Mouse (Mus musculus) testis, postnatal 14 days (tissue): ENCODE data around the gene Wscd2.

ENCODE experiments used
- DNase-seq: peaks from one replicate; pipeline ENCODE4 v3.0.0; 2021; ENCODE audit warnings: low spot score

The Wscd2 gene

DNA sequence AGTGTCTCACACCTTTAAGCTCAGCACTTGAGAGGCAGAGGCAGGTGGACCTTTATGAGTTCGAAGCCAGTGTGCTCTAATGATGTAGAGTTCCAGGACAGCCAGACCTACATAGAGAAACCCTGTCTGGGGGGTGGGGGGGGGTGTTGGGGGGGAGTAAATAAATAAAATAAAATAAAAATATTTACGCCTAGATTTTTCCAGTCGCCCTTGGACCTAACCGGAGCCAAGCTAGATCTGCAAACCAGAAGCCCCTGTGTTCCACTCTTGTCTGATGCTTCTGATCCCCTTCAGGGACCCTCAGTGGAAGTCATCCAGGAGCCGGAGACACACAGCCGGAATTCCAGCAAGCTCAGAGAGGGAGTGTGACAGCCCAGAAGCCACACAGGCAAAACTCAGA is at the start of gene Wscd2:
Wscd2 (plus strand) TSS at position 301 of the 400 bp plus-strand sequence.
- no peak for DNase-seq

DNA sequence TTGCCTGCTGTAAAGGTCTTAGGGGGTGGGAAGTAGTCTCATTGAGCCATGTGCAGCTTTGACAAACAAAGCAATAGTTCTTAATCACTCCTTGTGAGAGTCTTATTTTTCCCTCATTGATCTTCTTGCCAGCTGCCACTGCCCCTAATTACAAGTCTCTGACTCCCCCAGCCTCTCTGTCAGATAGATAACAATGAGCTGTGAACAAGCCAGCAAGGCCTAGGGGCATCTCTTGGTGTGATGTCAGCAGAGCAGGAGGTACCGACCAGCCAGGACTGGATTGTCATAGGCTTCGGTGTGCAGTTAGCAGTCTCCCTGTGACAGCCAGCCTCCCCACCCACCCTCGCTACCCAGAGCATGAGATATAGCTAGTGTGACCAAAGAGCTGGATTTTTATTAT is 48.0 kb upstream of the Wscd2 start:
- no peak for DNase-seq

DNA sequence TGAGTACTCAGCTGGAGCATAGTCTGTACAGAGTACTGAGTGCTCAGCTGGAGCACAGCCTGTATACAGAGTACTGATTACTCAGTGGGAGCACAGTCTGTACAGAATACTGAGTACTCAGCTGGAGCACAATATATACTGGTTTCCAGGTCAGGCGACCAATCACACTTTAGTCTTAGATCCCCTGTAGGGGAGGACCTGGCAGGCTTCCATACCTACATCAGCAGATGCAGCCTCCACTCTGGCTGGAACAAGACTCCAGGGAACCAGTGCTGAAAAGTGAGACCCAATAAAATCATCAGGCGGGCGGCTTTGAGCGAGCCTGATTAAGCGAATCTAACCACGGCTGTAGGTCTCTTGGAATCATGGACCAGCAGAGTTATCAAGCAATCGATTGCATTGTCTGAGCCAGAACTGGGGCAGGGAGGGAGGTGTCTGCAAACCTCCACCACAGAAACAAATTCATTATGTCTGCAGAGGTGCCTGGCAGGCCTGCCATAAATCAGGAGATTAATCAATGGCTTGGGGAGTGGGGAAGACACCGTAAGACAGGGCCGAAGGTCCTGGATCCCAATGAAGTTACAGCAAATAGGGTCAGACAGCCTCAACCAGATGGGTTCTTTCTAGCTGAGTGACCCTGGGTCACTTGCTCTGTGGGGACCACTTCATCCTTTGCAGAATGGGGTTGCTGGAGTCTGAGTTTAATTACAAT is 42.0 kb upstream of the Wscd2 start:
- no peak for DNase-seq

DNA sequence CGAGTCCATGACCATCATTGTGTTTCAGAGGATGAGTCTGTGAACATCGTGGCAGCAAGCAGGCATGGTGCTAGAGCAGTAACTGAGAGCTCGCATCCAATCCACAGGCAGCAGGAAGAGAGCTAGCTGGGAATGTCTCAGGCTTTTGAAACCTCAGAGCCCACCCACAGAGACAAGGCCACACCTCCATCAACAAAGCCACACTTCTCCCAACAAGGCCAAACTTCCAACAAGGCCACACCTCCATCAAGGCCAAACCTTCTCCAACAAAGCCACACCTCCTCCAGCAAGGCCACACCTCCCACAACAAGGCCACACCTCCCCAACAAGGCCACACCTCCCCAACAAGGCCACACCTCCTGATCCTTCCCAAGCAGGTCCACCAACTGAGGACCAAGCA is 40.8 kb upstream of the Wscd2 start:
- no peak for DNase-seq

DNA sequence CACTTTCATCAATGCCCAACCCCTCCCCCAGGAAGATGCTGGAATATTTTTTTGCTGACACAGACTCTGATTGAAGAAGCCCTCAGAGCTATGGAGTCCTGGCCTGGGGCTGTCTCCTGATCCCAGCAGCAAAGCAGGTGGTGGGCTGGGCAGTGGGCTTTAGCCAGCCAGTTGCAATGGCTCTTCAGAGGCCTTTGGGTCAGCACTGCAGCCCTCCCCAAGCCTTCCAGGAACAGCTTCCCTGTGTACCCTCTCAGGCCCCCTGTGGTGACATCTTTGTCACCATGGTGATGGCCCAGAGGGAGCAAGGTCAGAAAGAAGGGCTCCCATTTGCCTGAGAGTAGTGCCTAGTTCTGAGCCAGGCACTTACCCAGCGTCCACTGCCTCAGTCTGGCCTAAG is 37.4 kb upstream of the Wscd2 start:
- no peak for DNase-seq

DNA sequence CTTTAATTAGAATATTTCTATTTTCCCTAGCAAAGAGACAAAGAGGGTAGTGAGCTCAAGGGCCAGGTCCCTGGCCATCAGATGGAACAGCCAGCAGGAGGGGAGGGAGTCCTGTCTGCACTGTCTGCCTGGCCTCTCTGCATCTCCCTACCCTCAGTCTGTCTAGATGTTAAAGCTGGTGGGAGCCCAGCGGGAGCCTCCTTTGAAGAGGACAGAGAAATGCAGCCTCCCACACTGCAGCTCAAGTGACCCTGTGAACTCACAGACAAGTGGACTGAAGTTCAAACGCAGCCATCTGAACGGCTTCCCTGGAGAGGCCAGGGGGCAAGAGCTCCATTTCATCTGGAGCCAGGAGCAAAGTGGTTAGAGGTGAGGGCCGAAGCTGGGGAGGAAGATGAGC is 36.8 kb upstream of the Wscd2 start:
- no peak for DNase-seq

DNA sequence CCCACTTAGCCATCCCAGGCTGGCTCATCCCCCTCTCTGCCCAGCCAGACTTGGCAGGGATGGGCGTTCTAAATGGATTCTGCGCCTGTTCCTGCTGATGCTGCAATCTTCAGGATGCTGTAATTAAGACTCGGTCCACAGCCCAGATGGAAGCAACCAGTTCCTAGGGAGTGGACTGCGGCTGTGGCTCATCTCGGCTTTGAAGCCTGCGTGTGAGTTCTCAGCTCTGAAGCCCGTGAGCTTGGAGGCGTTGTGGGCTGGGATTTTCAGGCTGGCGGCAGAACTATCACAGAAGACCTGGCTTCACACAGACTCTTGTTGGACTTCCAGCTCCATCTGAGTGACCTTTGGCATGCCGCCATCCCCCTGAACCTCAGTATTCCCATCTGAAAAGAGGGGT is 34.1 kb upstream of the Wscd2 start:
- no peak for DNase-seq

DNA sequence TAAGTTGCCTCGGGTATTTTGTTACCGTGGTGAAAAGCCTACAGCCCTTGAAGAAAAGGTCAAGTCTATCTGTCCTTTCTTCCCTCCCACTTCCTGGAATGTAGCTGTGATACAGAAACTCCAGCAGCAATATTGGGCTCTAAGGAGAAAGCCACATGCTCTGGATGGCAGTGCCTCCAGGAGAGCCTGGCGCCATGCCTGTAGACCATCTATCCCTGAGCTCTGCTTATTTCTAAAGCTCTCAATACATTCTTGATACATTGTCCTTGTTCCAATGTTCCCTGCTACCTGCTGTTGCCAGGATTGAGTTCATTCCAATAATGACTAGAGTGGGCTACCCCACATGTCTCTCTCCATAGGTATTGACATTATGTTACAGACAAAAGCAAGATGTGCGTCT is 33.4 kb upstream of the Wscd2 start:
- DNase-seq = no peak

DNA sequence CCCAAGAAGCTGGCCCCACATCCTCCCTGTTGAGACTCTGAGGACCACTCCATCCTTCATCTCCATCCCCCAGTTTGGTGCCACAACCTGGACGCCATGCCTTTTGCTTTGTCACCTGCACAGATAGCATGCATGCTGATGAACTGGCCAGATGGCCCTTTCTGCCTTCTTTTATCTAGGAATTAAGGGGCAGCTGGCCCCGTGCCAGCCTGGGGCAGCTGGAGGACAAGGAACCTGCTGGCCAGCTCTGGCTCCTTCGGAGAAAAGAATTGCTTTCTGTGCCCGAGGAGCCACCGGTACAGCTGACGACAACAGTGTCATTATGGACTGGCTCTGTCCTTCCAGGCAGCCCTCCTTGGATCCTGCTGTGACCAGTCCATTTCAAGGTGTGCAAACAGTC is 32.9 kb upstream of the Wscd2 start:
- no peak for DNase-seq

DNA sequence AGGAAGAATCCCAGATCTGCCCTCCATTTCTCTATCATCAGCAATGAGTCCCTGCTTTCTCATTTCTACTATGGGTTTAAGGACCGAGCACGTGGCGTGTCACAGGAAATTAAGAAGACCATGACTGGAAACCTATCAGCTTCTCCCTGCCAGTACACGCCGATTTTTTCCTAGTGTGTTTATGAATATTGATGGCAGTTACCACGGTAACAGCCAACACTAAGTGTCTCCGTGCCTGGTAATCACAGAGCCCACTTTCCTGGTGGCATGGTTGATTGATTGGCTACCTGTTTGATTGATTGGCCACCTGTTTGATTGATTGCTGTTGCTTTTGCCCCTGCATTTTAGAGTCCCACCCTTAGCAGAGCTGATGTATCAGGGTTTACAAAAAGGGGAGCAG is 30.2 kb upstream of the Wscd2 start:
- no peak for DNase-seq

DNA sequence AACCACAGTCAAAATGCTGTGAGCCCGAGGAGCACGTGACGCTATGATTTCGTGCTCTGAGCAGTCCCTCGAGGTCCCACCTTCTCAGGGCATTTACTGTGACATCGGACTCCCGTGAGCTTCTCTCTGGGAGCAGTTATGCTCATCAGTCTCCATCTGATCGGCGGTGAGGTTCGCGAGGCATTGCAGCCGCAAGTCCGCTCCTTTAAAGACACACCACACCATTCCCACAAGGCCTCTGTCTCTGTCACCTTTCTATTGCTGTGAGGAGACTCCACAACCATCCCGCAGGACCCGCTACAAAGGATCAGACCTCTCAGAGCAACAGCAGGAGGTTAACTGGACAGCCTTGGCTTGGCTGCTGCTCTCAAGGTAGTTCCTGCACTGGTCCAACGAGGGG is 28.6 kb upstream of the Wscd2 start:
- no peak for DNase-seq

DNA sequence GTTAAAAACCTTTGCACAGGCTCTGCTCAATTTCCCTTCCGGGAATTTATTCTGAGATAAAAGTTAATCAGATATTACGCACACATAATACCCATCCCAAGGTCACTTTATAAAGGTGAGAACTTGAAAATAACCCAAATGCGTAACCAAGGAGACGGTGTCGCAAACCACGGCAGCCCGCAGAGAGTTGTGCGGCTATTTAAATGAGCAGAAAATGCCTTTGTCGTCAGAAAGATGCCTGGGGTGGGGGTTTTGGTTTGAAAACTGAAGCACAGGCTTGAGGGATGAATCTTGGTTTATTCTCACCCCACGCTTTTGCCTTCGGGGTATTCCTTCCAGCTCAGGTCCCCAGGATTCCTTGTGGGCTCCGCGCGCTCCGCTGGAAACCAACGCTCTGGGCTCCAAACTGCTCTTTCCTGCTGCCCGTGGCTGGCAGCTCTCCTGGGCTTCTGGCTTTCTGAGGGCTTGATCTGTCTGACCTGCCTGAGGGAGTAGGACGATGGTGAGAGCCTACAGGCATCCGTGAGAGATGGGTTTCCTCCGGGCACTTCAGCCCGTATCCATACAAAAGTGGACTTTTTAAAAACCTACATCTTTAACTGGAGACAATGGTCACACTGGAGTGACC is 28.0 kb upstream of the Wscd2 start:
- no peak for DNase-seq

DNA sequence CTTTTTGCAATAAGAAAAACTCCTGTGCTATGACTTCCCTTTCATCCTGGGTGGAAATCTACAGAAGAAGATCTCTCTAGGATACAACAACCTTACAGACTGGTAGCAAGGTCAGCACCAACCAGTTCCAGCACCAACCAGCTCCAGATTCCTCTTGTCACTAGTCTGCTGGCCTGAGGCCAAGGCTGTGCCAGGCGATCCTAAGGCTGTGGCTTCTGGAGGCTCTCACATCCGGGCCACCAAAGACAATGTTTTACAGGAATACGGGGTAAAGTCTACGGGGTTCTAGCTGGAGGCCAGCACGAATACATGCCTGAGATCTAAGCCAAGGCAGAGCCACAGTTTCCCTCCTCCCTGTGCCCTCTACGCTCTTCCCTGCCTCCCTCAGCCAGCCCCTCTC is 25.4 kb upstream of the Wscd2 start:
- DNase-seq = no peak

DNA sequence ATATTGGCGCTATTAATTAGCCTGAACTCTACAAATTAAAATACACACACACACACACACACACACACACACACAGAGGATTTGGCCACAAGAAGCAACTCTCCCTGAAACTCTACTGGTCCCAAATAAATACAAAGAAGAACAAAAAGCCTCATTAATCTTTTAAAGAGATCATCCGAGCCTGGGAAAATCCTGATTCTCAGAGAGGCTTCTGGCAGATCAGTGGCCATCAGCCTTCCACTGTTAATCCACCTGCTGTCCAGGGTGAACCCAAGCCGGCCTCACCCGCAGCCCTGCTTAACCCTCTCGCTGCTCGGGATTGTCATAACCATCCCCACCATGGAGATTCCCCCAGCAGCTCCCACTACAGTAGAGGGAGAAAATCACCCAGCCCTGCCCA is 23.6 kb upstream of the Wscd2 start:
- DNase-seq = no peak

DNA sequence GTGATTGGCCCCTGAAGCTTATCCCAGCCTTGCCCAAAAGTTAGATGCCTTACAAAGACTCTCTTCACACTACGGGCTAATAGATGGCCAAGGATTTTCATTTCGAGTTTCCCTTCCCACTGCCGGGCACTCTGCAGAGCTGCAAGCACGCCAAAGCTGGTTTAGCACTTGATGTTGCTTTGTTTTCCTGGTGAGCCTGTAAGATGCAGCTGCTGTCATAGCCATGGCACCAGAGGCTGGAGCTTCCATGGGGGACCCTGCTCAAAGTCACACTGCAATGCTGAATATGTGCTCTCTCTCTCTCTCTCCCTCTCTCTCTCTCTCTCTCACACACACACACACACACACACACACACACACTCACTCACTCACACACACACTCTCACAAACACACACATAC is 23.1 kb upstream of the Wscd2 start:
- no peak for DNase-seq

DNA sequence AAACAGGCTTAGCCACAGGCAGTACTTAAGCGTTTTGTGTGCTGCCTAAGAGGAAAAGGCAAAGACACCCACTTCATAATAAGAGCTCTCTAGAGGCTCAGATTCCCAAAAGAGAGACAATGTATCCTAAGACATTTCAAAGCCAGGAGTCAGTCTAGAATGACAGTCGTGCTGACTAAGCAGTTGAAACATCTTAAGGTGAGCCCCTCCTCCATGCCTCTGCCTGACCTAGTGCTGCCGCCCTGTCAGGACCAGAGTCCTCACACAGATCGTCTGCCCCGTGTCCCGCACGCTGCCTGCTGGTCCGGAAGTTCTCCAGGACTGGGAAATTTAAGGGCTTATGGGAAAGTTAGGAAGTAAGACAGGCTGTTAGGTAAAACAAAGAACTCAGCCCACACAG is 22.4 kb upstream of the Wscd2 start:
- DNase-seq = no peak

DNA sequence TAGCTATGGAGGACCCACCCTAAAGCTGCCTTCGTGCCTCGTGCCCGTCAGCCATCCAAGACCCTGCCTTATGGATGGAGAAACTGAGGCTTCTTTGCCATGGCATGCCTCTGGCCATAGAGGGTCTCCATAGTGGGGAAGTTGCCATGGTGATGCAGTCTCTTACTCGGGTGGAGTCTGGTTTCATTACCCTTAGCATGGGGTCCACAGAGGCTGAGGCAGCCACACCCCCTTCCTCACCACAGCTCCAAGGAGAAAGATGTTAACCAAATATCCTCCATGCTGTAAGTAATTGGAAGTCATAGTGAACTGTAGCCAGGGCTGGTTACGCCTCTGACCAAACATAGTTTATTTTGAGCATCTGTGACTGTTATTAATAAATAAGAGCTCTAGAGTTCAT is 21.5 kb upstream of the Wscd2 start:
- DNase-seq = no peak

DNA sequence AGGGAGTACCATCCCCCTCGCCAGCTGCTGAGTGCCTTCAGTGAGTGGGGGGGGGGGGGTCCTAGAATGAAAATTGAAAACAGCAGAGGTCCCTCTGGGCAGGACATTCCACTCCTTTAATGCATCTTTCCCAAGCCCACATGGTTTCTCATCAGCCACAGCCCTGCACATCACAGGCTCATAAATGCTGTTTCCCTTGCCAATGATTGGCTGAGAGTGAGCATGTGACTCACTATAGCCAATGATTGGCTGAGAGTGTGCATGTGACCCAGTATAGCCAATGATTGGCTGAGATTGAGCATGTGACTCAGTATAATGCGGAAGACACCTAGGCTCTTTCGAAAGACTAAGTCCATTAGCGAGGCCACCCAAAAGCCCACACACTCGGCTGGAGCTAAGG is 20.9 kb upstream of the Wscd2 start:
- DNase-seq = peak; percentile 33

DNA sequence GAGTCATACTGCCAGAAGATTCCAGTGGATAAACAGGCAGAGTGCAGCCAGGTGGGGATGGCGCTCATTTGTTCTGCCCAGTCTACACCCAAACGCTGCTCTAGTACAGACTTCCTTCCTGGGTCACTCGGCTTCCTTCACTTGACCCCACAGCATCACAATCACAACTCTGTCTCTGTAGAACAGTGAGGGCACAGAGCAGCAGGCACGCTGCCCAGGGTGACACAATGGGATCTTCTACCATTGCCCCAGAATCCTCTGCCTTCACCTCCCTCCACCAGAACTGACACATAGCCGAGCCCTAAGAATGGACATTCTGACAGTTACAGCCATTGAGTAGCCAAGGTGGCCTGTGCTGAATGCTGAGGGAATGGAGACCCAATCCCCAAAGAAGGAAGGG is 20.3 kb upstream of the Wscd2 start:
- no peak for DNase-seq

DNA sequence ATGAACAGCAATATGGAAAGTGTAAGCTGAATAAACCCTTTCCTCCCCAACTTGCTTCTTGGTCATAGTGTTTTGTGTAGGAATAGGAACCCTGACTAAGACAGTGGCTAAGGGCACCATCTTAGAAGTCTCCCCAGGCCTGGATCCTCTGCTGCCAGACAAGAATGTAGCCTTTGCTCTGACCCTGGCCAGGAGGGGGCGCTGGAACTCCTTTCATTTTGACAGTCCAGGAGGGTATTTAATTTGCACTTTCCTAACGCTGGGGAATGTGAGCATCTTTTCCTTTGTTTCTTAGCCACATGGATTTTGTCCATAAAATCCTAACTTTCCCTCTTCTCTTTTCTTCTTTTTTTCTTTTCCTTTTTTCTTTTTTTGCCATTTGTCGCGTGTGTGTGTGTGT is 18.7 kb upstream of the Wscd2 start:
- DNase-seq = no peak

DNA sequence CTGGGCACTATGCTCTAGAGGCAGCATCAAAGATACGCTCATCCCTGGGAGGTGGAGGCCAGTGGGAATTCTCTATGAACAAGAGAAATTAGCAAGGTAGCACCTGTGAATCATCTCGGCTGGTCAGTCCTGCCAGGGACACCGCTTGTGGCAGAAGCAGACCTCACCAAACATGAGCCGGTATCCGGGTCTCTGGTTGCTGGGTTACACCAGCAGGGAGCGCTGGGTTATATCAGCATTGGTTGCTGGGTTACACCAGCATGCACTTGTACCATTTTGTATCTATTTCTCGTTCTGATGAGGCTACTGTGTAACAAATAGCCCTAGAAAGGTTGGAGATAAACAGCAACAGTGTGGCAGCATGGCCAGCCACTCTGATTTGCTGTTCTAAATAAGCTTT is 17.8 kb upstream of the Wscd2 start:
- DNase-seq = peak; percentile 47

DNA sequence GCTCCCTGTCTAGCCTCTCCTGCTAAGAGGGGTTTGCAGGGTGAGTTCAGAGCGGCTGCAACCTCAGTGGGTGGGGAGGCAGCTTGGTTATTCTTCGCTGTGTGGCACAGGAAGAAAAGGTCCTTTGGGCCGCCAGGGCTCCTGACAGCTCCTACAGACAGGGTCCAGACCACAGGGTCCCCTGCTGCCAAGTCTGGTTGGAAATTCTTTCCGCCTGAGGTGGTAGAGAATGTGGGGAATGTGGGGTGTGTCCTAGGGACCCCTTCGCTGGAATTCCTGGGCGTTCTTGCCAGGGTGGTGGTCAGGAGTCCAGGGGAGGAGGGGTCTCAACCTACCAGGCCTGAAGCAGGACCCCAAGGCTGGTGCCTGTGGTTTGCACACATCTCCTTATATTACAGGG is 13.3 kb upstream of the Wscd2 start:
- DNase-seq = no peak

DNA sequence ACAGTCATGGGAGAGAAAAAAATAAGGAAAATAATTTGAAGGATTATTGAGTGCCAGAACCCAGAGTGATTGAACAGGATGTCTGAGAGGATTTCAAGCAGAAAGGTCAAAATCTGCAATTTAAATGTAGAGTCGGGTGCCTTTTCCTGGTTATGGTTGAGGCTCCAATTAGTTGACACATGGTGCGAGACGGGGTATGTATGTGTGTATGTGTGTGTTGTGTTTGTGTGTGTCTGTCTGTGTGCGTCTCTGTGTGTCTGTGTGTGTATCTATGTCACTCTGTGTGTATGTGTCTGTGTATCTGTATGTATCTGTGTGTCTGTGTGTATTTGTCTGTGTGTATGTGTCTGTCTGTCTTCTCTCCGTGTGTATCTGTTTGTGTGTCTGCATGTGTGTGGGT is 11.1 kb upstream of the Wscd2 start:
- DNase-seq = no peak

DNA sequence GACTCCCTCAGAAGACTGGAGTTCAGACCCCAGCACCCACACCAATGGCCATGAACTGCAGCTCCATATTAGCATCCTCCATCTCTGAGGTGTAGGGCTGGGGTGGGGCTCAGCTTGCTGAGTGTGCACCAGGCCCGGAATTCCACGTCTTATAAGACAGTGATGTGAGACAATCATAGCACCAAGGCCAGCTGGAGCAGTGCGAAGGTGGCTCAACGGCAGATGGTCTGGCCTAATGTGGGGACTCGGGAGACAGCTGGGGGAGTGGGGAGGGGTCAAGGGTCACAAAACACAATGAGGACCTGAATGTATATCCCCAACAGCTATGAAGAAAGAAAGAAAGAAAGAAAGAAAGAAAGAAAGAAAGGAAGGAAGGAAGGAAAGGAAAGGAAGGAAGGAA is 9.7 kb upstream of the Wscd2 start:
- DNase-seq = no peak
